Comparison of ENCODE assay signal across 8 mouse cellular contexts in the genomic region with DNA sequence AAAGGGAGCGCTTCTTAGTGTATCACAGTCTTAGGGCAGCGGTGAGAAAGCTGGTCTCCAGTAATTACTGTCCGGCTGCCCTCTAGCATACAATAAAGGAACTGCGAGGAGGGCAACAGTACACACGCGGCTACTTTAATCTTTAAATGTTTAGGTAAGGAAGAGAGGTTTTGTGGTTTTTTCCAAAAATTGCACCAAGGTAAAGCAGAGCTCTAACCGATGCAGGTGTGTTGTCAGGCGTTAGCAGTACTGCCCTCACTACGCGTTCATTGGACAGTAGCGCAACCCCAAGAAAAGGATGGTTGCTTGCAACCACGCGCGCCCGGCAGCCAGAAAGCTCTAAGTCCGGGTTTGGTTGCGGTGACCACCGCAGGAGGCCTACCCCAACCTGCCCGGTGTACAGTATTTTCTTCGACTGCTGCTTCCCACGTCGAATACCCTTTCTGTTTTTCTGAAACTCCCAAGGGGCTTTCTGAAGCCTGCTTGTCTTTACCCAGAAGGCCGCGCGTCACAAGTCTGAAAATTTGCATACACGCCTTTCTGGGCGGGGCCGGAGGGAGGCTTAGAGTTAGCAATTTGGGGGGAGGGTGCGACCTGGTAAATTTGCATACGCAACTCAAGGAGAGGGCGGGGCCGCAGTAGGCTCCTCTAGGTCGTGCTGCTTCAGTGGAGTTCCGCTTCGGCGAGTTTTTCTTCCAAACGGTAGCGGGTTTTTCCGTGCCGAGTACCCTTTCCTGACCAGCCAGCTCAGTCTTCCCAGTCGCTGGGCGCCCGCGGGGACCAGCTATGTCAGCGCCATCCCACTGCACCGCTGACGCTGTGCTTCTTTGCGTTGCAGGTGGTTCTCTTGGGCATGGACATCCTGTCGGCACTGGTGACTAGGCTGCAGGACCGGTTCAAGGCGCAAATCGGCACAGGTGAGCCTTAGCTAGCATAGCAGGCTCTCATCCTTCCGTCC.
DNase-seq lines count a peak whose midpoint lies in the region; ATAC-seq and TF ChIP-seq lines count a peak whose summit lies in the region.

No protein-coding gene starts in this region.

- H3K27ac ChIP-seq in forebrain, embryonic 16.5 days (ENCODE audit: low read length) = peak overlapping the region; percentile 94
- H3K27ac ChIP-seq in layer of hippocampus, adult 2 months = peak overlapping the region; percentile 100
- peak overlapping the region; percentile 99 for H3K27ac ChIP-seq in lung, embryonic 14.5 days (ENCODE audit: low read depth)
- peak overlapping the region; percentile 87 for H3K27ac ChIP-seq in olfactory bulb, adult 2 months (ENCODE audit: insufficient read depth, low read depth, low read length)
- peak overlapping the region; percentile 94 for H3K27ac ChIP-seq in thymus, adult 2 months (ENCODE audit: control insufficient read depth, insufficient read depth, low read length)

- no peaks in the 10 kb centered on the region for H3K9me3 ChIP-seq in G1E (replicated peaks)
- H3K9me3 ChIP-seq in forebrain, embryonic 16.5 days (ENCODE audit: control insufficient read depth, low read length) = no peaks in the 10 kb centered on the region
- H3K9me3 ChIP-seq in lung, embryonic 14.5 days (ENCODE audit: low read depth, low read length) = no peaks in the 10 kb centered on the region

- WGBS in forebrain, embryonic 16.5 days = under 1% methylated on average over 53 of the region's 53 CpGs
- WGBS in lung, embryonic 14.5 days = 2% methylated on average over 53 of the region's 53 CpGs
- WGBS in olfactory bulb, adult 2 months = 1% methylated on average over 53 of the region's 53 CpGs
- 2% methylated on average over 53 of the region's 53 CpGs for WGBS in thymus, adult 2 months

- intact Hi-C loops in heart, postnatal 36 days (cut with DNase I) = loop anchor here (1.0 to 5.0 kb wide), 3 partner anchors 70 to 137 kb away; a partner anchor contains a TSS

- peak; percentile 91 for DNase-seq in G1E (ENCODE audit: low spot score)
- DNase-seq in cerebellum, adult 18-20 months = peak; percentile 92 to 95
- DNase-seq in heart, postnatal 36 days = peak; percentile 90 to 93
- peak; percentile 83 to 89 for DNase-seq in layer of hippocampus, adult 2 months (ENCODE audit: low spot score in 2 of 2)
- DNase-seq in lung, embryonic 14.5 days = peak; percentile 98
- DNase-seq in thymus, adult 2 months = peak; percentile 93

- peak overlapping the region; percentile 87 for H3K4me2 ChIP-seq in forebrain, embryonic 16.5 days (ENCODE audit: low read length)
- H3K4me2 ChIP-seq in lung, embryonic 14.5 days = peak overlapping the region; percentile 69

- peak overlapping the region; percentile 76 for H3K4me3 ChIP-seq in G1E (ENCODE audit: low read depth, low read length)
- peak overlapping the region; percentile 51 for H3K4me3 ChIP-seq in forebrain, embryonic 16.5 days (replicated peaks; ENCODE audit: low read length)
- H3K4me3 ChIP-seq in layer of hippocampus, adult 2 months = peak overlapping the region; percentile 57
- H3K4me3 ChIP-seq in lung, embryonic 14.5 days (ENCODE audit: low read depth, low read length) = peak overlapping the region; percentile 44
- H3K4me3 ChIP-seq in olfactory bulb, adult 2 months (ENCODE audit: insufficient read depth, low read depth, low read length) = peak overlapping the region; percentile 57
- H3K4me3 ChIP-seq in thymus, adult 2 months (ENCODE audit: control insufficient read depth, insufficient read depth, low read length) = peak overlapping the region; percentile 55

- TF ChIP-seq CTCF in G1E (IDR thresholded peaks at IDR 0.05; ENCODE audit: low read depth, low read length) = no peak
- TF ChIP-seq CTCF in layer of hippocampus, adult 2 months (conservative IDR thresholded peaks at IDR 0.05) = peak; percentile 80
- TF ChIP-seq CTCF in lung, embryonic 14.5 days (IDR thresholded peaks at IDR 0.05; ENCODE audit: low read depth) = peak; percentile 60
- TF ChIP-seq CTCF in olfactory bulb, adult 2 months (IDR thresholded peaks at IDR 0.05; ENCODE audit: insufficient read depth, low read depth, low read length) = no peak
- TF ChIP-seq CTCF in thymus, adult 2 months (IDR thresholded peaks at IDR 0.05; ENCODE audit: borderline replicate concordance, control insufficient read depth, extremely low read depth, insufficient read depth, low read length, poor library complexity) = no peak

- no peaks in the 10 kb centered on the region for H3K27me3 ChIP-seq in G1E (ENCODE audit: insufficient read depth, low read length)
- no peaks in the 10 kb centered on the region for H3K27me3 ChIP-seq in forebrain, embryonic 16.5 days (replicated peaks; ENCODE audit: control insufficient read depth, insufficient read depth, low read length)
- H3K27me3 ChIP-seq in lung, embryonic 14.5 days (ENCODE audit: insufficient read depth, low read length) = no peaks in the 10 kb centered on the region
- H3K27me3 ChIP-seq in thymus, adult 2 months (ENCODE audit: control insufficient read depth, insufficient read depth, low read length) = no peaks in the 10 kb centered on the region

- peaks cover 67% of the 10 kb centered on the region for H3K36me3 ChIP-seq in G1E (replicated peaks)
- peaks cover 9% of the 10 kb centered on the region for H3K36me3 ChIP-seq in forebrain, embryonic 16.5 days (ENCODE audit: control insufficient read depth, insufficient read depth)
- peaks cover 16% of the 10 kb centered on the region for H3K36me3 ChIP-seq in lung, embryonic 14.5 days (ENCODE audit: insufficient read depth)
- peaks cover 11% of the 10 kb centered on the region; the same call in 1 of the 2 replicates for H3K36me3 ChIP-seq in thymus, adult 2 months (ENCODE audit: control insufficient read depth, insufficient read depth, low read length)

- peaks cover 45% of the 10 kb centered on the region for H3K4me1 ChIP-seq in G1E (ENCODE audit: insufficient read depth, low read depth, low read length)
- H3K4me1 ChIP-seq in forebrain, embryonic 16.5 days (replicated peaks; ENCODE audit: control insufficient read depth, insufficient read depth, low read length) = peaks cover 41% of the 10 kb centered on the region
- H3K4me1 ChIP-seq in lung, embryonic 14.5 days (ENCODE audit: insufficient read depth) = peaks cover 7% of the 10 kb centered on the region
- peaks cover 13% of the 10 kb centered on the region for H3K4me1 ChIP-seq in olfactory bulb, adult 2 months (ENCODE audit: control insufficient read depth, insufficient read depth, low read length)
- peaks cover 22% of the 10 kb centered on the region for H3K4me1 ChIP-seq in thymus, adult 2 months (replicated peaks; ENCODE audit: control insufficient read depth, insufficient read depth, low read length)

- TF ChIP-seq POLR2A in olfactory bulb, adult 2 months (IDR thresholded peaks at IDR 0.05; ENCODE audit: insufficient read depth, low read depth, low read length) = peak; percentile 90
- peak; percentile 90 for TF ChIP-seq POLR2A in thymus, adult 2 months (IDR thresholded peaks at IDR 0.05; ENCODE audit: control insufficient read depth, extremely low read depth, insufficient read depth, low read length, poor library complexity)

- ATAC-seq in G1E (ENCODE audit: extremely low read depth, insufficient number of reproducible peaks, low FRiP score, poor library complexity, severe bottlenecking) = peak; percentile 87
- peak; percentile 91 for ATAC-seq in forebrain, embryonic 16.5 days
- peak; percentile 94 for ATAC-seq in lung, embryonic 14.5 days (ENCODE audit: insufficient read depth)

- peak overlapping the region; percentile 64 for H3K9ac ChIP-seq in forebrain, embryonic 16.5 days (replicated peaks; ENCODE audit: low read depth, low read length)
- peak overlapping the region; percentile 60 for H3K9ac ChIP-seq in lung, embryonic 14.5 days

Comparison
In these comparisons a context has a peak if more than half of its experiments do, and no peak if none do; other contexts are left out.
1. Peak in every context shown above with its lines: DNase-seq, ATAC-seq, H3K4me3 ChIP-seq and H3K27ac ChIP-seq.
2. CTCF ChIP-seq: peak in layer of hippocampus, adult 2 months (single experiment) and lung, embryonic 14.5 days (single experiment); none in G1E (single experiment), olfactory bulb, adult 2 months (single experiment) and thymus, adult 2 months (single experiment).